Mouse (Mus musculus) CH12.LX (cell line): ENCODE data around the gene Ttyh2.

Experiments used
- CTCF ChIP-seq, 2 experiments: IDR thresholded peaks in 1 of 2; conservative IDR thresholded peaks in 1 of 2; 2 replicates each; pipeline ENCODE4 v1.5.1; 2011 to 2012; ENCODE audit warnings: low read depth in 2 of 2, low read length in 2 of 2, improper control_type of control experiment in 1 of 2, inconsistent platforms in 1 of 2, mild to moderate bottlenecking in 1 of 2, moderate library complexity in 1 of 2
- EP300 ChIP-seq: IDR thresholded peaks from 2 replicates; pipeline ENCODE4 v1.6.1; 2011; ENCODE audit warnings: low read length, improper control_type of control experiment
- ETS1 ChIP-seq: conservative IDR thresholded peaks from 2 replicates; pipeline ENCODE4 v1.6.1; 2012; ENCODE audit warnings: low read depth, mild to moderate bottlenecking, inconsistent platforms, low read length, improper control_type of control experiment, moderate library complexity
- MYC ChIP-seq: IDR thresholded peaks from 2 replicates; pipeline ENCODE4 v1.6.1; 2011; ENCODE audit warnings: low read depth, mild to moderate bottlenecking, improper control_type of control experiment, low read length
- TCF12 ChIP-seq: IDR thresholded peaks from 2 replicates; pipeline ENCODE4 v1.6.1; 2014; ENCODE audit warnings: low read depth, mild to moderate bottlenecking, inconsistent platforms, low read length, improper control_type of control experiment
- ZKSCAN1 ChIP-seq: IDR thresholded peaks from 2 replicates; pipeline ENCODE4 v1.6.1; 2012; ENCODE audit warnings: low read depth, inconsistent platforms, low read length, improper control_type of control experiment, borderline replicate concordance

GRCm38 (mm10) chr11:114668301-114668710 is 6.9 kb upstream of the Ttyh2 start, which contains the start of gene Rpl38:
- TF ChIP-seq ZKSCAN1 (no peak), CTCF (conservative IDR thresholded peaks at IDR 0.05 in 1 of 2, IDR thresholded peaks at IDR 0.05 in 1 of 2; ENCODE audit: low read depth in 2 of 2, low read length in 2 of 2) (peak; percentile 89 to 93), EP300 (no peak), MYC (peak; percentile 97), ETS1 (peak; percentile 33), TCF12 (peak; percentile 98)
